Mouse (Mus musculus): ENCODE measurements around the gene Vps37b.

Vps37b gene

GRCm38 (mm10) chr5:124021148-124021547 is 10.9 kb downstream of the Vps37b start:
- no peak for DNase-seq

- DNase-seq = peak; percentile 64
These were observed 12.5 kb downstream of the Vps37b start for GRCm38 (mm10) chr5:124019348-124020216.

GRCm38 (mm10) chr5:124018651-124019050 is 13.4 kb downstream of the Vps37b start:
- no peak for DNase-seq

GRCm38 (mm10) chr5:124017941-124018340 is 14.1 kb downstream of the Vps37b start:
- no peak for DNase-seq

- no peak for DNase-seq
These were observed 15.7 kb downstream of the Vps37b start for GRCm38 (mm10) chr5:124016291-124016821.

- DNase-seq = no peak
These were observed 16.3 kb downstream of the Vps37b start for GRCm38 (mm10) chr5:124015727-124016126.

GRCm38 (mm10) chr5:124014791-124015251 is 17.2 kb downstream of the Vps37b start:
- peak; percentile 58 for DNase-seq

- no peak for DNase-seq
These were observed 17.9 kb downstream of the Vps37b start for GRCm38 (mm10) chr5:124014180-124014579.

GRCm38 (mm10) chr5:124013747-124014146 is 18.3 kb downstream of the Vps37b start:
- DNase-seq = no peak

- DNase-seq = no peak
These were observed 19.2 kb downstream of the Vps37b start for GRCm38 (mm10) chr5:124012885-124013284.

GRCm38 (mm10) chr5:124011927-124012326 is 20.1 kb downstream of the Vps37b start:
- no peak for DNase-seq

GRCm38 (mm10) chr5:124010910-124011655 is 21.0 kb downstream of the Vps37b start:
- DNase-seq = no peak

GRCm38 (mm10) chr5:124010077-124010476 is 22.0 kb downstream of the Vps37b start:
- DNase-seq = no peak

GRCm38 (mm10) chr5:124006891-124007491 is 25.1 kb downstream of the Vps37b start:
- DNase-seq = peak; percentile 87

GRCm38 (mm10) chr5:124006082-124006873 is 25.8 kb downstream of the Vps37b start:
- no peak for DNase-seq

- DNase-seq = peak; percentile 52
These were observed 26.5 kb downstream of the Vps37b start for GRCm38 (mm10) chr5:124005591-124005990.

GRCm38 (mm10) chr5:124005151-124005500 is 26.9 kb downstream of the Vps37b start:
- no peak for DNase-seq

GRCm38 (mm10) chr5:124004356-124005150 is 27.5 kb downstream of the Vps37b start:
- peak; percentile 88 for DNase-seq

- no peak for DNase-seq
These were observed 28.7 kb downstream of the Vps37b start for GRCm38 (mm10) chr5:124003375-124003774.

- DNase-seq = peak; percentile 82
These were observed 29.2 kb downstream of the Vps37b start for GRCm38 (mm10) chr5:124002876-124003275.

- DNase-seq = no peak
These were observed 30.8 kb downstream of the Vps37b start for GRCm38 (mm10) chr5:124001274-124001673.
